In the genomic region with DNA sequence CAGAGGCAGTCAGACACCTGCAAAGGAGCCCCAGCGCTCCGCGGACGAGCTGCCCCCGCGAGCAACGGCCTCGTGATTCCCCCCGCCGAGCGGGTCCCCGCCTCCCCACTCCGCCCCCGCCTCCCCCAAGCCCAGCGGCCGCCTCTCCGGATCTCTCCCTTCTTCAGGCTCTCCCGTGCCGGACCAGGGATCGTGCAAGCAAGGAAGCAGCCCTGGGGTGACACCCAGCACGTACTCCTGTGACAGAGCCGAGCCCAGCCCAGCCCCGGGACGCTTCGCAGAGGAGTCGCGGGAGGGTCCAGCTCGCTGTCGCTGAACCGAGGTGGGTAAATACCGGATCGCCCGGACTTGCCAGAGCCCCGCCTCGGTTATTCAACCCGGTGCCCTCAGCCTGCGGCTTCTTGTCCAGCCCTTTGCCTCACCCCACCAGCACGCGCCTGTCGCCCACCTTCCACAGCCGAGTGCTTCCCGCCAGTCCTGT, we compare ENCODE assay signal across 8 mouse cellular contexts. TPM values are rescaled to one million over a fixed set of nuclear protein-coding genes. Genes with fewer than 3 reads are reported as not detected.
A peak's percentile ranks its signal among the peaks of the same experiment; 100 is the strongest.
DNase-seq lines count a peak whose midpoint lies in the region.

No protein-coding gene starts in this region.

- H3K4me1 ChIP-seq in limb, embryonic 10.5 days, result peaks cover 60% of the 10 kb centered on the region

- peak; percentile 33 to 40 for DNase-seq in cerebellum, postnatal 14 days
- DNase-seq in cerebellum, adult 9-10 months, result no peak
- DNase-seq in right cerebral cortex, postnatal 14 days, result peak; percentile 42
- DNase-seq in right cerebral cortex, postnatal 36 days (ENCODE audit: low spot score in 2 of 2), result no peak
- DNase-seq in limb, embryonic 10.5 days (ENCODE audit: low spot score), result peak; percentile 60
- peak; percentile 58 for DNase-seq in right cerebral cortex, postnatal 4 days
- no peak for DNase-seq in testis, postnatal 14 days (ENCODE audit: low spot score)
- DNase-seq in natural killer cell, adult 2 months (ENCODE audit: low spot score in 2 of 2), result no peak

- no peaks in the 10 kb centered on the region for H3K36me3 ChIP-seq in limb, embryonic 10.5 days

- H3K27me3 ChIP-seq in limb, embryonic 10.5 days (ENCODE audit: low read depth, poor library complexity, severe bottlenecking), result peaks cover 88% of the 10 kb centered on the region

- H3K4me3 ChIP-seq in limb, embryonic 10.5 days, result peak overlapping the region; percentile 40

- H3K27ac ChIP-seq in limb, embryonic 10.5 days, result no peak overlapping the region

- H3K9me3 ChIP-seq in limb, embryonic 10.5 days (replicated peaks), result no peaks in the 10 kb centered on the region

- WGBS in limb, embryonic 10.5 days, result under 1% methylated on average over 42 of the region's 42 CpGs

RNA-seq across cellular contexts. Expression of gene Gad1, which starts 9.2 kb away (rescaled TPM):
- 0.30 and 0.40 TPM in 2 replicates for polyA plus RNA-seq in limb, embryonic 10.5 days (2016; fragmentation: Nextera tagmentation; extraction: Ambion mirVana)

RNA-seq across cellular contexts. Expression of gene Erich2, which starts 53.4 kb away (rescaled TPM):
- 0.19 and 0.59 TPM in 2 replicates for polyA plus RNA-seq in limb, embryonic 10.5 days (2016; fragmentation: Nextera tagmentation; extraction: Ambion mirVana)

Comparison
In these comparisons a context has a peak if more than half of its experiments do, and no peak if none do; other contexts are left out.
1. DNase-seq: peak in cerebellum, postnatal 14 days (2 of 2), right cerebral cortex, postnatal 14 days (single experiment), limb, embryonic 10.5 days (single experiment) and right cerebral cortex, postnatal 4 days (single experiment); none in cerebellum, adult 9-10 months (single experiment), right cerebral cortex, postnatal 36 days (0 of 2), testis, postnatal 14 days (single experiment) and natural killer cell, adult 2 months (0 of 2).